Mouse (Mus musculus): Measurements from ENCODE around the gene Cwc25. TPM values are rescaled to one million over a fixed set of nuclear protein-coding genes. Genes with fewer than 3 reads are reported as not detected.
"Not testable (repeated sequence)": the region's sequence is repeated elsewhere in the genome, so short reads cannot be mapped to it uniquely, and the experiment has no call there.

Cwc25 gene
- polyA plus RNA-seq, 1 experiment from 2014 or later, result 18.0 TPM

DNA sequence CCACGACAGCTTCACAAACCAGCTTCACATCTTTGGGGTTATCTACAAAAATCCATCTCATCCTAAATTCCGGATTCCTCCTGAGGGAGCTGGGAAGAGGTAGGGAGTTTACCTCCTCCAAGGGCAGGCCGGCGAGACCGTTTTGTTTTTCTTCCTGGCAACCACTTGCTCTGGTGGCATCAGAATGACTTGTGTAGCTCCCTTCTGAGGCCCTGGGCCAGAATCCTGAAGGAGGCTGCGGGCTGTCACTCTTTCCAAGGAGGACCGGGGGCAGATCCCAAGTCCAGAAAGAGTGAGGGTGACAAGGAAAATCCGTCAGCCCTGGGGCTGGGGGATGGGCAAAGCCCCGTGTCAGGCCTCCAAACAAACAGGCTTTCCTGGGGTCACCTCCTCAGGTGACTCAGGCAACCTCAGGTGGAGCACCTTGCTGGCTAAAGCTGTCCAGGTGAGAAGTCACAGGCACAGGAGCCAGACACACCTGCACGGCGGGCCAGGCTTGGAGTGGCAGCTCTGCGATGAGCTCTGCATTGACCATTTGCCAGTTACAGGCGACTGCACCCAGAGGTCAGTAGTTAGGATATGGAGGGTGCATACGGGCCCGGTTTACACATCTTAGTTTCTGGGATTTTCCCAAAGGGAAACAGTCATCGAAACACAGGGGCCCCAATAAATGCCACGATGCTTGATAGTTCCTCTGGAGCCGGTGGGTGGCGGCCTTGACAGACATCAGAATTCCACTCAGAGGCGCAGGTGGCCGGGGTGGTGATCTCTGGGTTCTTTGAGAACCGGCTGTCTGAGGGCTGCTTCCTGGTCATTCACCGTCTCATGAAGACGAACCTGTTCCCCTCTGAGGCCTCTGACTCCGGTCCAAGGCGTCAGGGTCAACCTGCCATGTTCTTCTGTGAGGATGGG, 48.7 kb downstream of the Cwc25 start:
- H3K9ac ChIP-seq (replicated peaks), result no peak overlapping the region
- no peaks in the 10 kb centered on the region for H3K4me1 ChIP-seq
- H3K27me3 ChIP-seq, result no peaks in the 10 kb centered on the region
- H3K27ac ChIP-seq (replicated peaks), result no peak overlapping the region
- no peak overlapping the region for H3K4me2 ChIP-seq (replicated peaks)
- no peak for ATAC-seq (replicated peaks)
- WGBS, result 91% methylated on average over 26 of the region's 26 CpGs
- peaks cover 65% of the 10 kb centered on the region for H3K36me3 ChIP-seq
- no peak overlapping the region for H3K4me3 ChIP-seq
- H3K9me3 ChIP-seq, result no peaks in the 10 kb centered on the region

DNA sequence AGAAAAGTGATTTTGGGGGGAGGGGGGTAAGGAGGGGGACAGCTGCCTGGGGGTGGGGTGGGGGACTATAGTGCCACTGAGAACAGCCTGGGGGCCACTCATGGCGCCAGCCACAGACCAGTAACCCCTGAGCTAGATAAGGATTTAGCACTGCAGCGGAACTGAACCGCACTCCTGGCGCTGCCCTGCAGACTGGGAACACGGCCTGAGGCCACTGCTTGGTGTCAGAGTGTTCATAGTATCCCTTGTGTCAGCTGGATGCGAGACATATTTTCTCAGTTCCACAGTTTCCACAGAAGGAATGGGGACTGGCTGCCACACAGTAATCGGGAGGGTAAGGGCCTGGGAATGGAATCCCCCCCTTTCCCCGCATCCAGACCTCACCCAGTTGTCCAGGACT, 50.3 kb downstream of the Cwc25 start:
- no peaks in the 10 kb centered on the region for H3K27me3 ChIP-seq
- H3K4me2 ChIP-seq (replicated peaks), result no peak overlapping the region
- peaks cover 63% of the 10 kb centered on the region for H3K36me3 ChIP-seq
- no peak overlapping the region for H3K4me3 ChIP-seq
- 92% methylated on average over 8 of the region's 8 CpGs for WGBS
- no peak overlapping the region for H3K9ac ChIP-seq (replicated peaks)
- ATAC-seq (replicated peaks), result no peak
- no peaks in the 10 kb centered on the region for H3K9me3 ChIP-seq
- H3K27ac ChIP-seq (replicated peaks), result no peak overlapping the region
- H3K4me1 ChIP-seq, result no peaks in the 10 kb centered on the region

DNA sequence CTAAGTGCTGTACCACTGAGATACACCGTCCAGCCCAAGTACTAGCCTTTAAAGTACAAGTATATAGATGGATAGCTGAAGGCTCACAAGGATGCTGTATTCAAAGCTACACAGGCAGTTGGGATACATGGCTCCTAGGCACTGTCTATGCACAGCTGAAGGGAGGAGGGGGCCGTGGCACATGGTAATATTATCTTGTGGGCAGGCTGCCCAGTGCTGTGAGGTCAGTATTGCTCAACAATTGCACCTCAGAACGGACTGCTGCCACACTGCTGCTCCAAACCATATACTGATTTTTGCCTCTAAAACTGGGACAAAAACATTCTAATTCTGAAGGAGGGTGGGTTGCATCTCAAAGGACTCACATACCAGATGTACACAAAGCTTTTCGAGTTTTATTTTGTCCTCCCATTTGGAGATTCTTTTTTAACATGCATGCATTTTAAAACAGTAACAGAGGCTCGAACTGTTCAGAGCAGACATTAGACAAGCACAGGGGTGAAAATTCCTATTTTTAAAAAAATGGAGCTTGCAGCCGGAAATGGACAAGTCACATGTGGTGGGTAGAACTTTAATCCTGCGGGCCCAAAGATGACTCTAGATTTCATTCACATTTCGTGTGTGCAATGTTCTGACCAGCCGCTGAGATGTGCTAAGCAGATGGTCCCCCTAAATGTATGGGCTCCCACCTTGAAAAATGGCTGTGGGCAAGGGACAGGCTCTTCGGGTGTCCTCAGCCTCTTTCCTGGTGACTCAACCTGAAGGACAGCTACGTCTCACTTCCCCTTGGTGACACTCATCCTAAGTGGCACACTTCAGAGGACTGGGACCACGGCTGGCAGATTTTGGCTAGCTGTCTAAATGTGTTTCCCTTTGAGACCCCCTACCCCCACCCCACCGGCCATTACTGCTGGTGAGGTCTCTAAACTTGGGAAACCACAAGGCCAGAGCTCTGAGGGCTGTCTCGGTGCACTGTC, 51.3 kb downstream of the Cwc25 start:
- ATAC-seq (replicated peaks), result no peak
- no peaks in the 10 kb centered on the region for H3K4me1 ChIP-seq
- H3K4me2 ChIP-seq (replicated peaks), result no peak overlapping the region
- H3K36me3 ChIP-seq, result peaks cover 55% of the 10 kb centered on the region
- H3K9me3 ChIP-seq, result no peaks in the 10 kb centered on the region
- no peak overlapping the region for H3K4me3 ChIP-seq
- 88% methylated on average over 14 of the region's 14 CpGs for WGBS
- H3K27me3 ChIP-seq, result no peaks in the 10 kb centered on the region
- H3K27ac ChIP-seq (replicated peaks), result no peak overlapping the region
- H3K9ac ChIP-seq (replicated peaks), result no peak overlapping the region

DNA sequence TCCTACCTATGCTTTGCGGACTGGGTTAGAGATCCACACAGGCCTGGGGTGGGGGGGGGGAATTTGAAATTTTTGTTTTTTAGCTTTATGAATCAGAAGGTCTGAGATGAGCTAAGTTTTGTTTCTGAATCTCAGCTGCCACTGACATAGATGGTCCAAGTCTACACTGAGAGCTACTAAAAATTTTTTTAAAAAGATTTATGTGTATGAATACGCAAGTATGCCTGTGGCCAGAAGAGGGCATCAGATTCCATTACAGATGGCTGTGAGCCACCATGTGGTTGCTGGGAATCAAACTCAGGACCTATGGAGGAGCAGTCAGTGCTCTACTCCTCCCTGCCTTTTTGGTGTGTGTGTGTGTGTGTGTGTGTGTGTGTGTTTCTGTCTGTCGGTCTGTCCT, 52.0 kb downstream of the Cwc25 start:
- H3K27me3 ChIP-seq, result no peaks in the 10 kb centered on the region
- WGBS, result 94% methylated on average over 3 of the region's 3 CpGs
- H3K4me3 ChIP-seq, result no peak overlapping the region
- H3K9ac ChIP-seq (replicated peaks), result no peak overlapping the region
- H3K27ac ChIP-seq (replicated peaks), result no peak overlapping the region
- no peaks in the 10 kb centered on the region for H3K9me3 ChIP-seq
- no peaks in the 10 kb centered on the region for H3K4me1 ChIP-seq
- no peak for ATAC-seq (replicated peaks)
- peaks cover 49% of the 10 kb centered on the region for H3K36me3 ChIP-seq
- no peak overlapping the region for H3K4me2 ChIP-seq (replicated peaks)

DNA sequence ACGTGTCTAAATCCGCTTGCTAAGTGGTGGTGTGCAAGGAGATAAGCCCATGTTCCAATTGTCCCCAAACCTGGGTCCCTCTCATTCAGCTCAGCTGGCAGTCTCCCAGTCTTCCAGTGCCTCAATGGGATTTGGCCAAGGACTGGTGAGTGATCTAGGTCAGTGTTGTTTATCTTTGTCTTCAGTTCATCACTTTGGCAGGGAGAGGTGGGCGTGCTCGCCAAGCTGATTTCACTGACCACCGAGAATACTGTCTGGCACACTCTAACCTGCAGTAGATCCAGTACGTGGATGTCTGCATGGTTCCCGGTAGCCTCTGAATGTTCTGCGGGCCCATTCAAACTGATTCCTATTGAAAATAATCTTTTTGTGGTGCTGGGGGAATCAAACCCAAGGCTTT, 52.5 kb downstream of the Cwc25 start:
- H3K9ac ChIP-seq (replicated peaks), result no peak overlapping the region
- no peak overlapping the region for H3K27ac ChIP-seq (replicated peaks)
- H3K36me3 ChIP-seq, result peaks cover 49% of the 10 kb centered on the region

DNA sequence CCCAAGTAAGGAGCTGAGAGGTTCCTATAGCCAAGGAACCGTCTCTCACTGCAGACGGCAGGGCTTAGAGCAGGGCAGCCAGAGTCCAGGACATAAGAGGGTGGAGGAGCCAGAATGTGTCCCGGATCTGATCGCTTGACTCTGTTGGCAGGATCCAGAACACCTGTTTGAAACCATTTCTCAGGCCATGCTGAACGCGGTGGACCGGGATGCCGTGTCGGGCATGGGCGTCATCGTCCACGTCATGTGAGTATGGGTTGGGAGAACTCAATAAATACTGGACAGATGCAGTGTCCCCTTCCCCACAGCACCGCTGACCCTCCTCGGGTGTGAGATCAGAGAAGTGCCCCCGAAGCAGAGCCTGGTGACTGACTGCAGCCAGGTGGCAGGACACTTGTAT, 54.1 kb downstream of the Cwc25 start:
- no peak overlapping the region for H3K9ac ChIP-seq (replicated peaks)
- no peak overlapping the region for H3K27ac ChIP-seq (replicated peaks)
- no peaks in the 10 kb centered on the region for H3K9me3 ChIP-seq
- peaks cover 44% of the 10 kb centered on the region for H3K36me3 ChIP-seq
- no peak overlapping the region for H3K4me3 ChIP-seq
- WGBS, result 92% methylated on average over 15 of the region's 15 CpGs
- H3K27me3 ChIP-seq, result no peaks in the 10 kb centered on the region
- no peak overlapping the region for H3K4me2 ChIP-seq (replicated peaks)
- ATAC-seq (replicated peaks), result no peak
- H3K4me1 ChIP-seq, result no peaks in the 10 kb centered on the region

More for the DNA sequence above, 52.5 kb downstream of the Cwc25 start:
- Histone ChIP-seq H3K4me1 (no peaks in the 10 kb centered on the region), H3K9me3 (no peaks in the 10 kb centered on the region), H3K27me3 (no peaks in the 10 kb centered on the region), H3K4me3 (no peak overlapping the region), H3K4me2 (replicated peaks) (no peak overlapping the region)
- WGBS, result 79% methylated on average over 8 of the region's 8 CpGs
- ATAC-seq (replicated peaks), result no peak

DNA sequence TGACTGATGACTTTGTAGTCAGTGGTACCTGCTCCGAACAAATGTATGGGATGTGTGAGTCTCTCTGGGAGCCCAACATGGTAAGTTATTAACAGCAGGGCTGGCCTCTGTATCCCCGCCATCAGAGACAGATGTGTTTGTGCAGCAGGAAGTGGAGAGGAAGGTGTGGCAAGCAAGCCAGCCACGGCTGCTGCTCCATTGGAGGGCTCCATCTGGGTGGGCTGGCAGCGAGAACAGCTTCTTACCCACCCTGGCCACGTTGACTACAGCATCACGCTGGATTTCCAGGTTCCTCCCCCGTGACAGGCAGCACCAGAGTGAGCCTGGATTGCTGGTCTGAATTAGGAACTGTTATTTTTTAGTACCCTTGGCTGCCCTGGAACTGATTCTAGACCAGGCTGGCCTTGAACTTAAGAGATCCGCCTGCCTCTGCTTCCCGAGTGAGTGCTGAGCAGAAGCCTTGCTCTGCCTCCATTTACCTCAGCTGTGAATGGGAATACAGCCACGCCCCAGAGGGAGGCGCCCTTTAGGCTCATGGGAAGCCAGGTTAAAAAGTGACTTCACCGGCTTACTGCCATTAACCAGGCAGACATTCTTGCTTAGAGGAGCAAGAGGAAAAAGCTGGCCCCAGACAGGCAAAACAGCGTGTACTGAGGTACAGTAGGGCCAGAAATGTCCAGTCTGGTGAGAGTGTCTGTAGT, 55.0 kb downstream of the Cwc25 start:
- Histone ChIP-seq H3K9me3 (no peaks in the 10 kb centered on the region), H3K4me1 (no peaks in the 10 kb centered on the region), H3K36me3 (peaks cover 53% of the 10 kb centered on the region), H3K4me2 (replicated peaks) (no peak overlapping the region), H3K27ac (replicated peaks) (no peak overlapping the region), H3K9ac (replicated peaks) (no peak overlapping the region), H3K4me3 (no peak overlapping the region), H3K27me3 (no peaks in the 10 kb centered on the region)
- WGBS, result 84% methylated on average over 13 of the region's 13 CpGs
- no peak for ATAC-seq (replicated peaks)

DNA sequence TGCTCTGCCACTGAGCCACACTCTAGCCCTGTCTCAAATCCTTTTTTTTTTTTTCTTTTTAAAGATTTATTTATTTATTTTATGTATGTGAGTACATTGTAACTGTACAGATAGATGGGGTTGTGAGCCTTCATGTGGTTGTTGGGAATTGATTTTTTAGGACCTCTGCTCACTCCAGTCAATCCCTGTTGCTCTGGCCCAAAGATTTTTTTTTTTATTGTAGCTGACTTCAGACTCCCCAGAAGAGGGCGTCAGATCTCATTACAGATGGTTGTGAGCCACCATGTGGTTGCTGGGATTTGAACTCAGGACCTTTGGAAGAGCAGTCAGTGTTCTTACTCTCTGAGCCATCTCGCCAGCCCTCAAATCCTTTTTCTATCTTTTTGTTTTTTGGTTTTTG, 56.3 kb downstream of the Cwc25 start:
- WGBS, result 85% methylated on average over 2 of the region's 2 CpGs

DNA sequence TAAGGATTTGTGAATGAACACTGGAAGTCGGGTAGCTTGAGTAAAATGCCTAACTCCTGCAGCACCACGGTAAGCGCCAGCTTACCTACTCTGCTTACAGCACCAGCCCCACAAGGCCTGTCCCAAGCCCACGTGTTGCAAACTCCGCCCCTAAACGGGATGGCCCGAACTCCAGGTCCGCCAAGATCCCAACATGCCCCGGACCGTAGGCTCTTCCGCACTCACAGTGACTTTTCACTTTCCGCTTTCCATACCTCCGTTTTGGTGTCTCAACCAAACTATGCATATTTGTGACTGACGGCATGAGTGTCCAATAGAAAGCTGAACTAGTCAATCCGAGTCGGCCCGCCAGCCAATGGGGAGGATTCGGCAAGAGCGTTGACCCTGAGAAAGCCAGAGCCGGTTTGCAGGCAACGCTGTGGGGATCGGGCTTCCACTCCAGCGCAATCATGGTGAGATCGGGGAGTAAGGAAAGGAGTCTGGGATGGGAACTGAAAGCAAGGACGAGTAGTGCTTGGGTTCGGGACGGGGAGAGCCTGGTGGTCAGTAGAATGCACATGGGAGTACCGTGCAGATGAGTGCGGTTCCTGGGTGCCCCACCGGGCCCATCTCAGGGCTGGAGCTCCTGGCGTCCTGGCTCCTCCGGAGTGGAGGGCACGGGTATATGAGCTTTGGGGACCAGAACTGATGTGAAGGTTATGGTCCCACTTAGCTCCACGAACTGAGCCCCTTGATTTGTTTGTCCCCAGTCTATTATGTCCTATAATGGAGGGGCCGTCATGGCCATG, 63.1 kb downstream of the Cwc25 start, which contains the start of gene Psmb3:
TSS of gene Psmb3 (plus strand) at position 361 of the 788 bp plus-strand sequence.
- H3K4me1 ChIP-seq, result peaks cover 29% of the 10 kb centered on the region
- H3K4me2 ChIP-seq (replicated peaks), result peak within 1 kb of the TSS; percentile 76
- H3K27me3 ChIP-seq, result no peaks in the 10 kb centered on the region
- peak within 1 kb of the TSS; percentile 88 for H3K27ac ChIP-seq (replicated peaks)
- H3K9me3 ChIP-seq, result no peaks in the 10 kb centered on the region
- peak within 1 kb of the TSS; percentile 77 for H3K9ac ChIP-seq (replicated peaks)
- under 1% methylated on average over 35 of the region's 35 CpGs for WGBS
- H3K4me3 ChIP-seq, result peak within 1 kb of the TSS; percentile 89
- peaks cover 22% of the 10 kb centered on the region for H3K36me3 ChIP-seq
- ATAC-seq (replicated peaks), result peak; percentile 89

More for the DNA sequence above, 56.3 kb downstream of the Cwc25 start:
- not testable (repeated sequence) for H3K27me3 ChIP-seq; H3K4me3 ChIP-seq; ATAC-seq (replicated peaks); H3K27ac ChIP-seq (replicated peaks); H3K9ac ChIP-seq (replicated peaks); H3K4me1 ChIP-seq; H3K4me2 ChIP-seq (replicated peaks); H3K9me3 ChIP-seq
- peaks cover 59% of the 10 kb centered on the region for H3K36me3 ChIP-seq

DNA sequence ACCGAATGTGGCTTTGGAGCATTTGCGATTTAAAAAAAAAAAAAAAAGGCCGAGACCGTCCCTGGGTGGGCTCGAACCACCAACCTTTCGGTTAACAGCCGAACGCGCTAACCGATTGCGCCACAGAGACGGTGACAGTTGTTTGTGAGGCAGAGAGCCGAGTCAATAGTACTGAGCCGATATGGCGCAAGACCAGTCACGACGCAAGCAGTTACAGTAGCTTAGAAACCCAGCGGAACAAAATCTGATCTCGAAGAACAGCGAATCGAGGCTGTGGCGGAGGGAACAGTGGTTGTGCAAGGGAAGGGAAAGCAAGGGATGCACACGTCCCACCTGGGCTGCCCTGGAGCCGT, 64.0 kb downstream of the Cwc25 start:
- Histone ChIP-seq H3K27me3 (no peaks in the 10 kb centered on the region), H3K36me3 (peaks cover 16% of the 10 kb centered on the region), H3K9ac (replicated peaks) (peak overlapping the region; percentile 59), H3K4me3 (peak overlapping the region; percentile 89), H3K4me2 (replicated peaks) (peak overlapping the region; percentile 74), H3K4me1 (peaks cover 34% of the 10 kb centered on the region), H3K27ac (replicated peaks) (peak overlapping the region; percentile 88), H3K9me3 (no peaks in the 10 kb centered on the region)
- under 1% methylated on average over 24 of the region's 24 CpGs for WGBS
- peak; percentile 4; the same call in 1 of the 2 replicates for ATAC-seq (replicated peaks)

All from forebrain, embryonic 15.5 days (tissue).